Mouse (Mus musculus): Measurements from ENCODE around the gene Fam71b. TPM values are rescaled to one million over a fixed set of nuclear protein-coding genes. Genes with fewer than 3 reads are reported as not detected.
A peak's percentile ranks its signal among the peaks of the same experiment; 100 is the strongest.

Fam71b gene
- polyA plus RNA-seq, 1 experiment from 2014 or later = 0.18 TPM

GRCm38 (mm10) chr11:46435363-46435762 is 39.0 kb downstream of the Fam71b start:
- H3K9ac ChIP-seq (ENCODE audit: low read length) = no peak overlapping the region
- H3K27ac ChIP-seq (ENCODE audit: low read length) = no peak overlapping the region
- no peak for ATAC-seq (replicated peaks; ENCODE audit: extremely low read depth, insufficient read depth, low FRiP score)
- no peak overlapping the region for H3K4me2 ChIP-seq (ENCODE audit: low read depth, low read length)
- H3K4me3 ChIP-seq (ENCODE audit: low read length) = no peak overlapping the region
- H3K4me1 ChIP-seq (ENCODE audit: control insufficient read depth, insufficient read depth, low read length) = peaks cover 9% of the 10 kb centered on the region
- H3K27me3 ChIP-seq (ENCODE audit: control insufficient read depth, insufficient read depth, low read length) = no peaks in the 10 kb centered on the region
- H3K36me3 ChIP-seq (ENCODE audit: control insufficient read depth, insufficient read depth) = peaks cover under 1% of the 10 kb centered on the region; the same call in 1 of the 2 replicates
- H3K9me3 ChIP-seq (replicated peaks; ENCODE audit: control insufficient read depth, low read length) = no peaks in the 10 kb centered on the region

DNA sequence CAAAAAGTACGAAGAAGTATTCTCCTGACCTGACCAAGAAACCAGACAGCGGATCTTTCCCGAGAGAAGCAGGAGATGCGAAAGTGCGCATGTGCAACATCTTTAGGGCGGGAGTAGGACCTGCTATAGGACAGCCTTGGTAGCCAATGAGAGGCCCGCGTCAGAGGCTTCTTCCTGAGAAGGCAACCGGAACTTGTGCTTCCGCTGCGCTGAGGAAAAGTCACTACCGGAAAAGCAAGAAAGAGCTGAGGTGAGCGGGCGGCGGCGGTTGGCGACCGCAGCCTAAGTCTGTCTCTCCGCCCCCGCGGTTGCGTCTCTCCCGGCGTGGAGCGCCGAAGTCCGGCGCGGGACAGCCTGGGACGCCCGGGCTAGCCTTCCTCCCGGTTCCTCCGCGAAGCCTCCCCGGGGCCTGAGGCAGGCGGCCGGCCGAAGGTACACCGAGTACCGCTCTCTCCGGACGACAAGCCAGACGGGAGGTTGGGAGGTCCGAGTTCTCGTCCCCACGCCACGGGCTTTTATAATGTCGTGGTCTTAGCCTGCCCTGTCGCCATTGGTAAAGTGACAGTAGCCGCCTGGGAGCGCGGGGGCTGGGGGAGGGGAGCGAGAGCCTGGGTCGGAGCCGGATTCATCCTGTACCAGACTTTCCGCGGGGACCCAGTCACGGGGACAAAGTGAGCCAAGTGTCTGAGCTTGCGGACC is 40.5 kb downstream of the Fam71b start, which contains the start of gene Med7:
Gene Med7, plus strand, starts transcription at position 166 of the 699 bp plus-strand sequence.
- peak; percentile 99 for ATAC-seq (replicated peaks; ENCODE audit: extremely low read depth, insufficient read depth, low FRiP score)
- H3K9ac ChIP-seq (ENCODE audit: low read length) = peak within 1 kb of the TSS; percentile 84
- no peaks in the 10 kb centered on the region for H3K27me3 ChIP-seq (ENCODE audit: control insufficient read depth, insufficient read depth, low read length)
- peak within 1 kb of the TSS; percentile 96 for H3K4me2 ChIP-seq (ENCODE audit: low read depth, low read length)
- no peaks in the 10 kb centered on the region for H3K9me3 ChIP-seq (replicated peaks; ENCODE audit: control insufficient read depth, low read length)
- peaks cover 9% of the 10 kb centered on the region for H3K4me1 ChIP-seq (ENCODE audit: control insufficient read depth, insufficient read depth, low read length)
- peak within 1 kb of the TSS; percentile 81 for H3K4me3 ChIP-seq (ENCODE audit: low read length)
- H3K27ac ChIP-seq (ENCODE audit: low read length) = peak within 1 kb of the TSS; percentile 89
- WGBS = under 1% methylated on average over 56 of the region's 59 CpGs
- peaks cover 6% of the 10 kb centered on the region for H3K36me3 ChIP-seq (ENCODE audit: control insufficient read depth, insufficient read depth)

GRCm38 (mm10) chr11:46437459-46438000 is 41.2 kb downstream of the Fam71b start:
- Histone ChIP-seq H3K27ac (ENCODE audit: low read length) (peak overlapping the region; percentile 89), H3K4me3 (ENCODE audit: low read length) (peak overlapping the region; percentile 81), H3K9ac (ENCODE audit: low read length) (peak overlapping the region; percentile 84), H3K9me3 (replicated peaks; ENCODE audit: control insufficient read depth, low read length) (no peaks in the 10 kb centered on the region), H3K36me3 (ENCODE audit: control insufficient read depth, insufficient read depth) (peaks cover 6% of the 10 kb centered on the region), H3K4me1 (ENCODE audit: control insufficient read depth, insufficient read depth, low read length) (peaks cover 9% of the 10 kb centered on the region), H3K27me3 (ENCODE audit: control insufficient read depth, insufficient read depth, low read length) (no peaks in the 10 kb centered on the region), H3K4me2 (ENCODE audit: low read depth, low read length) (peak overlapping the region; percentile 96)
- ATAC-seq (replicated peaks; ENCODE audit: extremely low read depth, insufficient read depth, low FRiP score) = peak; percentile 16; the same call in 1 of the 2 replicates
- 1% methylated on average over 23 of the region's 23 CpGs for WGBS

- no peak overlapping the region for H3K27ac ChIP-seq (ENCODE audit: low read length)
- H3K9me3 ChIP-seq (replicated peaks; ENCODE audit: control insufficient read depth, low read length) = no peaks in the 10 kb centered on the region
- ATAC-seq (replicated peaks; ENCODE audit: extremely low read depth, insufficient read depth, low FRiP score) = no peak
- WGBS = 84% methylated on average over 5 of the region's 5 CpGs
- H3K4me3 ChIP-seq (ENCODE audit: low read length) = no peak overlapping the region
- H3K4me2 ChIP-seq (ENCODE audit: low read depth, low read length) = no peak overlapping the region
- no peaks in the 10 kb centered on the region for H3K27me3 ChIP-seq (ENCODE audit: control insufficient read depth, insufficient read depth, low read length)
- H3K9ac ChIP-seq (ENCODE audit: low read length) = no peak overlapping the region
- H3K36me3 ChIP-seq (ENCODE audit: control insufficient read depth, insufficient read depth) = peaks cover 8% of the 10 kb centered on the region
- H3K4me1 ChIP-seq (ENCODE audit: control insufficient read depth, insufficient read depth, low read length) = peaks cover 9% of the 10 kb centered on the region
These were observed 42.7 kb downstream of the Fam71b start for GRCm38 (mm10) chr11:46439005-46439543.

DNA sequence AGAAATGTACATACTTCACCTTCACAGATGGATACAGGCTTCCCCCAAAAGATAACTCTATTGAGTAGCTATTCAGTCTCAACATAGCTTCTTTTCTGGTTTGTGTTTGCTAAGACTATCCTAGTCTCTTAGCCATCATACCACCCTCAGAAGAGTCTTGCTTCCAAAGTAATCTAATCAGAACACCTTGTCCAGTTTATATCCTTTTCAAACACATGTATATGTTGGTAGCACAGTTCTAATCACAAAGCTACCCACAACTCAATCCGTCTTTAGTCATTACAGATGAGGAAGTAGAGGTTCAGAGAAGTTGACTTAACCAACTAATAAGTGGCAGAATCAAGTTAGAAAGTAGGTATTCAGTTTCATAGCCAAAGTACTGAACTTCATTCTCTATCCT is 45.4 kb downstream of the Fam71b start:
- no peak overlapping the region for H3K9ac ChIP-seq (ENCODE audit: low read length)
- 81% methylated on average over 1 of the region's 1 CpGs for WGBS
- no peak for ATAC-seq (replicated peaks; ENCODE audit: extremely low read depth, insufficient read depth, low FRiP score)

DNA sequence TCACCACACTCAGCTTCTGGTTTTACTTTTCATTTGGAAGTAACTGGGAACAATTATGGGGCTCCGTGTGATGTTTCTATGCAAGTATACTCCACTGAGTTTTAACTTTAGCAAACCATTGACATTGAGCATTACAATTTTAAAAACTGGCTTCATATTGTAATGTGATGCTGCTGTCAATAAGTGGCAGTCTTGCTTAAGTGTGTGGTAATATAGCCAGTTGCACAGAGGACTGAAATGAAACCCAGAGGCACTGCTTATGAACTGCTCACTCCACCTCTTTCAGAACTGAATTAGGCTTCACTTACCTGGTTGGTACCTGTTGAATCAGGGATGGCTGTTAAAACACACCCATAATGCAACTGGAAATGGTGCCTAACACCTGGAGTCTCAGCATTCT is 46.8 kb downstream of the Fam71b start:
- 92% methylated on average over 1 of the region's 1 CpGs for WGBS
- peaks cover 8% of the 10 kb centered on the region for H3K36me3 ChIP-seq (ENCODE audit: control insufficient read depth, insufficient read depth)
- no peak overlapping the region for H3K9ac ChIP-seq (ENCODE audit: low read length)
- no peak overlapping the region for H3K27ac ChIP-seq (ENCODE audit: low read length)
- H3K4me2 ChIP-seq (ENCODE audit: low read depth, low read length) = no peak overlapping the region
- no peak for ATAC-seq (replicated peaks; ENCODE audit: extremely low read depth, insufficient read depth, low FRiP score)
- H3K27me3 ChIP-seq (ENCODE audit: control insufficient read depth, insufficient read depth, low read length) = no peaks in the 10 kb centered on the region
- no peaks in the 10 kb centered on the region for H3K9me3 ChIP-seq (replicated peaks; ENCODE audit: control insufficient read depth, low read length)
- H3K4me1 ChIP-seq (ENCODE audit: control insufficient read depth, insufficient read depth, low read length) = peaks cover 3% of the 10 kb centered on the region; the same call in 1 of the 2 replicates
- no peak overlapping the region for H3K4me3 ChIP-seq (ENCODE audit: low read length)

More for the DNA sequence above, 45.4 kb downstream of the Fam71b start:
- Histone ChIP-seq H3K27me3 (ENCODE audit: control insufficient read depth, insufficient read depth, low read length) (no peaks in the 10 kb centered on the region), H3K36me3 (ENCODE audit: control insufficient read depth, insufficient read depth) (peaks cover 8% of the 10 kb centered on the region), H3K4me3 (ENCODE audit: low read length) (no peak overlapping the region), H3K27ac (ENCODE audit: low read length) (no peak overlapping the region), H3K4me1 (ENCODE audit: control insufficient read depth, insufficient read depth, low read length) (peaks cover 6% of the 10 kb centered on the region), H3K9me3 (replicated peaks; ENCODE audit: control insufficient read depth, low read length) (no peaks in the 10 kb centered on the region), H3K4me2 (ENCODE audit: low read depth, low read length) (no peak overlapping the region)

DNA sequence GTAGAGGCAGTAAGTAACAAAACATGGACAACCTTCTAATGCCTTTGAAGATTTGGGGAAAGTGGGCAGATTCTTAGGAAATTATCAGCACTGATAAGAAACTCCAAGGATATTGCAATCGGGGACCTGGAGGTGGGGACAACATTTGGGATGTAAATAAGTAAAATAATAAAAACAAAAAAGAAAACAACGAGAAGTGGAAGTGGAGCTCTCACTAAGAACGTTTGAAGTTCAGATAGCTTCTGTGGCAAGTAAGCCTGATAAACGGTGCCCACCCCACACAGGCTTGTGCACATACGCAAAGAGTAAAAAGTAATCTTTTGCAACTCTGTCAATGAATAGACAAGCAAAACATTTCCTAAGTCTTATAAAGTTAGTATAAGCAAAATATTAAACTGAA is 47.6 kb downstream of the Fam71b start:
- H3K9me3 ChIP-seq (replicated peaks; ENCODE audit: control insufficient read depth, low read length) = no peaks in the 10 kb centered on the region
- peaks cover under 1% of the 10 kb centered on the region; the same call in 1 of the 2 replicates for H3K4me1 ChIP-seq (ENCODE audit: control insufficient read depth, insufficient read depth, low read length)
- H3K9ac ChIP-seq (ENCODE audit: low read length) = no peak overlapping the region
- no peak overlapping the region for H3K4me3 ChIP-seq (ENCODE audit: low read length)
- ATAC-seq (replicated peaks; ENCODE audit: extremely low read depth, insufficient read depth, low FRiP score) = no peak
- peaks cover 8% of the 10 kb centered on the region for H3K36me3 ChIP-seq (ENCODE audit: control insufficient read depth, insufficient read depth)
- WGBS = 78% methylated on average over 5 of the region's 5 CpGs
- no peak overlapping the region for H3K27ac ChIP-seq (ENCODE audit: low read length)
- H3K4me2 ChIP-seq (ENCODE audit: low read depth, low read length) = no peak overlapping the region
- no peaks in the 10 kb centered on the region for H3K27me3 ChIP-seq (ENCODE audit: control insufficient read depth, insufficient read depth, low read length)

DNA sequence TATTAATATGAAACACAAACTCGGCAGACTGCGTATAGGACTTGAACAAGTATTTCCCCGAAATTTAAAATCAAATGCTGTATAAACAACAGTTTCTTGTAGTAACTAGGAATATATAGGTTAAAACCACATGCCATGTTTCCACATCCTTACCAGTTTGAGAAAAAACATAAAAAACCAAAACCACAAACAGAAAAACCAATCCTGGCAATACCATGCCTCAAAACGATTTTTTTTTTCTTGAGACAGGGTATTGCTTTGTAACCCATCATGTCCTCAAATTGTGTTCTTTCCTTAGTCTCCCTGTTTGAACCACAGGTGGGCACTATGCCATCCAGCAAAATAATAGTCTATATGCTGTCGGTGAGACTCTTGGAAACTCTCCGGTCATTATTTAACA is 49.8 kb downstream of the Fam71b start:
- Histone ChIP-seq H3K27ac (ENCODE audit: low read length) (no peak overlapping the region), H3K27me3 (ENCODE audit: control insufficient read depth, insufficient read depth, low read length) (no peaks in the 10 kb centered on the region), H3K9me3 (replicated peaks; ENCODE audit: control insufficient read depth, low read length) (no peaks in the 10 kb centered on the region), H3K4me3 (ENCODE audit: low read length) (no peak overlapping the region), H3K4me2 (ENCODE audit: low read depth, low read length) (no peak overlapping the region), H3K36me3 (ENCODE audit: control insufficient read depth, insufficient read depth) (peaks cover 2% of the 10 kb centered on the region; the same call in 1 of the 2 replicates), H3K9ac (ENCODE audit: low read length) (no peak overlapping the region), H3K4me1 (ENCODE audit: control insufficient read depth, insufficient read depth, low read length) (no peaks in the 10 kb centered on the region)
- WGBS = 79% methylated on average over 6 of the region's 6 CpGs
- no peak for ATAC-seq (replicated peaks; ENCODE audit: extremely low read depth, insufficient read depth, low FRiP score)

Measured in heart, embryonic 16.5 days (tissue).